Mouse (Mus musculus) adrenal gland, adult 2 months (tissue): ENCODE results near the gene Nexn. TPM values are rescaled to one million over a fixed set of nuclear protein-coding genes. Genes with fewer than 3 reads are reported as not detected.

Experiments used
- DNase-seq: peaks from one replicate; pipeline ENCODE4 v3.0.0; 2021
- polyA plus RNA-seq: library from polyadenylated mRNA; depleted of rRNA; stranded (reverse); fragments of >200 nt; gene quantifications from 2 replicates; pipeline ENCODE4 v1.2.3, GENCODE M21; 2012; rRNA removed
- total RNA-seq, 2 experiments: library from RNA; stranded (reverse); gene quantifications; 2 replicates each; pipeline ENCODE4 v1.2.3; 2021

The Nexn gene
- total and polyA plus RNA-seq, 3 experiments, result 3.7 TPM; not detected in 1

- DNase-seq, result peak; percentile 94
Observed at GRCm38 (mm10) chr3:152193635-152194097, 72.5 kb downstream of the Nexn start.

- no peak for DNase-seq
Observed at GRCm38 (mm10) chr3:152193177-152193576, 73.0 kb downstream of the Nexn start.

DNA sequence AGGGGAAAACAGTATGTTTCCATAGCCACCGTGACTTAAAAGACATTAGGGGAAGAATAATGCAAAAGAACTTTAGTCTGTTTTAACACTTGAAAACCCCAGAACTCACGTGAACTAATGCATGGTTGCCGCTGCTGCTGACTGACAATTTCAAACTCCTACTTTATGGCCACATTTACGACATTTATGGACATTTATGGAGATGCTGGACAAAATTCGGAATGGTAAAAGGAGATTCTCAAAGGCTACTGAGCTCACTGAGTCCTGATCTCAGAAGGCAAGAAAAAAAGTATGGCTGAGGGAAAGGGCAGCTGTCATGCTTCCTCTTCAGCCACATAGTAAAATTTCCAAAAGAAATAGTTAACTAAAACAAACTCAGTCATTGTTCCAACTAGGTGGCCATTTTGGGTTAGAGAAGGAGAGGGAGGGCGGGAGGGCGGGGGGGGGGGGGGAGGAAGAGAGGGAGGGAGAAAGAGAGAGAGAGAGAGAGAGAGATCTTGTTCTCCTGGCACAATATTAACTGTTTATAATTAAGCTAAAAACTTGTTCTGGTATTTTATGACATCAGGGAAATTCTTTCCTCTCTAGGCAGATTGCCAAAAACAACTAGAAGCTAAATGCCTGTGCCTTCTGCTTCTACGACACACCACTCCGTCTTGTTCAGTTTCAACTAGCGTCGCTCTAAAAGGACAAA, 73.8 kb downstream of the Nexn start:
- peak; percentile 18 for DNase-seq

DNA sequence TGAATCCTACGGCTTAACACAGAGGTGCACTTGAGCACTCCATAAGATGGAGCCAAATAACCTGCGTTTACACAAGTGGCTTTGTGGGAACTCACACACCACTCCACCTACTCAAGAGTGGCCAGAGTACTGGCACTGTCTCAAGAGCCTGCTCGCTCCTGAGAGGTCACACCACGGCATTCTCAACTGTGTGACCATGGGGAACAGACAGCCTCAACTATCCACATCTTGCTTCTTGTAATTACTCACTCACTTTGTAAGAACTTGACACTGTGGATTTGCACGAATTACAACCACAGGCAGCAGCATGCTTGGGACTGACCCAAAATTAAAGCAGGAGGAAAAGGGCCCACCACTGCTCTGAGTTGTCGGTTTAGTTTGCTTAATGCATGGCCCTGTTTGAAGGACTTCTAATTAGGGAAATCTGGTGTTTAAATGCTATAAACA, 74.3 kb downstream of the Nexn start:
- DNase-seq, result peak; percentile 61

- DNase-seq, result peak; percentile 35
Observed at GRCm38 (mm10) chr3:152190679-152191477, 75.3 kb downstream of the Nexn start.

- peak; percentile 28 for DNase-seq
Observed at GRCm38 (mm10) chr3:152189306-152189705, 76.8 kb downstream of the Nexn start.

Other genes with a start within 250 kb of the Nexn start
- gene Gipc2, start 100.1 kb downstream of the Nexn start, total RNA-seq, result 1 to 10 TPM in 1 of 2 experiments, under 1 TPM in 1; 0.52 to 1.1 TPM
- gene Gipc2, start 100.1 kb downstream of the Nexn start, polyA plus RNA-seq, result 0.11 and 0.20 TPM in 2 replicates
- 10 to 100 TPM; 44.1 to 63.9 TPM for gene Dnajb4, start 56.0 kb downstream of the Nexn start, total RNA-seq
- gene Dnajb4, start 56.0 kb downstream of the Nexn start, polyA plus RNA-seq, result 4.1 and 4.4 TPM in 2 replicates
- 100 to 1,000 TPM; 118 to 137 TPM for gene Fubp1, start 55.9 kb downstream of the Nexn start, total RNA-seq
- gene Fubp1, start 55.9 kb downstream of the Nexn start, polyA plus RNA-seq, result 71.8 and 97.5 TPM in 2 replicates
- gene Miga1, start 74.1 kb upstream of the Nexn start, total RNA-seq, result 10 to 100 TPM in 1 of 2 experiments, 1 to 10 TPM in 1; 8.4 to 12.3 TPM
- 4.1 and 6.5 TPM in 2 replicates for gene Miga1, start 74.1 kb upstream of the Nexn start, polyA plus RNA-seq
- 10 to 100 TPM; 87.8 to 99.7 TPM for gene Usp33, start 80.1 kb upstream of the Nexn start, total RNA-seq
- 8.4 and 14.0 TPM in 2 replicates for gene Usp33, start 80.1 kb upstream of the Nexn start, polyA plus RNA-seq
- 10 to 100 TPM; 30.1 to 35.5 TPM for gene Zzz3, start 129.1 kb upstream of the Nexn start, total RNA-seq
- gene Zzz3, start 129.1 kb upstream of the Nexn start, polyA plus RNA-seq, result 11.4 and 12.5 TPM in 2 replicates